Mouse (Mus musculus): Measurements from ENCODE around the gene Tbc1d5.
A peak's percentile ranks its signal among the peaks of the same experiment; 100 is the strongest.

The Tbc1d5 gene

GRCm38 (mm10) chr17:50876451-50876850 lies 302.7 kb downstream of the Tbc1d5 start:
- DNase-seq (ENCODE audit: low spot score in 2 of 2) = no peak

- DNase-seq (ENCODE audit: low spot score in 2 of 2) = no peak
These were observed 305.1 kb downstream of the Tbc1d5 start for GRCm38 (mm10) chr17:50874067-50874466.

- DNase-seq (ENCODE audit: low spot score in 2 of 2) = no peak
These were observed 306.6 kb downstream of the Tbc1d5 start for GRCm38 (mm10) chr17:50872600-50872999.

- no peak for DNase-seq (ENCODE audit: low spot score in 2 of 2)
These were observed 311.9 kb downstream of the Tbc1d5 start for GRCm38 (mm10) chr17:50867297-50867696.

- no peak for DNase-seq (ENCODE audit: low spot score in 2 of 2)
These were observed 314.4 kb downstream of the Tbc1d5 start for GRCm38 (mm10) chr17:50864781-50865180.

- no peak for DNase-seq (ENCODE audit: low spot score in 2 of 2)
These were observed 325.9 kb downstream of the Tbc1d5 start for GRCm38 (mm10) chr17:50853220-50853619.

- no peak for DNase-seq (ENCODE audit: low spot score in 2 of 2)
These were observed 327.8 kb downstream of the Tbc1d5 start for GRCm38 (mm10) chr17:50851382-50851781.

- DNase-seq (ENCODE audit: low spot score in 2 of 2) = no peak
These were observed 365.1 kb downstream of the Tbc1d5 start for GRCm38 (mm10) chr17:50814089-50814488.

GRCm38 (mm10) chr17:50813580-50813979 lies 365.6 kb downstream of the Tbc1d5 start:
- DNase-seq (ENCODE audit: low spot score in 2 of 2) = no peak

GRCm38 (mm10) chr17:50805631-50806030 lies 373.5 kb downstream of the Tbc1d5 start:
- no peak for DNase-seq (ENCODE audit: low spot score in 2 of 2)

- DNase-seq (ENCODE audit: low spot score in 2 of 2) = no peak
These were observed 375.9 kb downstream of the Tbc1d5 start for GRCm38 (mm10) chr17:50803234-50803633.

GRCm38 (mm10) chr17:50802380-50802779 lies 376.8 kb downstream of the Tbc1d5 start:
- no peak for DNase-seq (ENCODE audit: low spot score in 2 of 2)

- peak in 1 of 2 experiments; percentile 30 for DNase-seq (ENCODE audit: low spot score in 2 of 2)
These were observed 383.6 kb downstream of the Tbc1d5 start for GRCm38 (mm10) chr17:50795445-50796095.

- DNase-seq (ENCODE audit: low spot score in 2 of 2) = no peak
These were observed 387.5 kb downstream of the Tbc1d5 start for GRCm38 (mm10) chr17:50791671-50792070.

- DNase-seq (ENCODE audit: low spot score in 2 of 2) = no peak
These were observed 390.3 kb downstream of the Tbc1d5 start for GRCm38 (mm10) chr17:50788835-50789234.

- no peak for DNase-seq (ENCODE audit: low spot score in 2 of 2)
These were observed 403.9 kb downstream of the Tbc1d5 start for GRCm38 (mm10) chr17:50775247-50775646.

GRCm38 (mm10) chr17:50764387-50764786 lies 414.8 kb downstream of the Tbc1d5 start:
- DNase-seq (ENCODE audit: low spot score in 2 of 2) = no peak

- DNase-seq (ENCODE audit: low spot score in 2 of 2) = no peak
These were observed 415.7 kb downstream of the Tbc1d5 start for GRCm38 (mm10) chr17:50763407-50763806.

GRCm38 (mm10) chr17:50762231-50762630 lies 416.9 kb downstream of the Tbc1d5 start:
- DNase-seq (ENCODE audit: low spot score in 2 of 2) = no peak

- no peak for DNase-seq (ENCODE audit: low spot score in 2 of 2)
These were observed 418.1 kb downstream of the Tbc1d5 start for GRCm38 (mm10) chr17:50761082-50761481.

- no peak for DNase-seq (ENCODE audit: low spot score in 2 of 2)
These were observed 425.6 kb downstream of the Tbc1d5 start for GRCm38 (mm10) chr17:50753356-50754138.

GRCm38 (mm10) chr17:50752753-50753152 lies 426.4 kb downstream of the Tbc1d5 start:
- no peak for DNase-seq (ENCODE audit: low spot score in 2 of 2)

- DNase-seq (ENCODE audit: low spot score in 2 of 2) = no peak
These were observed 427.2 kb downstream of the Tbc1d5 start for GRCm38 (mm10) chr17:50751911-50752310.

Data from urinary bladder, postnatal 4 days (tissue).